Mouse (Mus musculus) limb, embryonic 15.5 days (tissue): ENCODE results near the gene Fpr3. TPM values are rescaled to one million over a fixed set of nuclear protein-coding genes. Genes with fewer than 3 reads are reported as not detected.

ENCODE experiments used
- polyA plus RNA-seq: library from polyadenylated mRNA; unstranded; fragments of >200 nt; fragmentation: Nextera tagmentation; extraction: Ambion mirVana; gene quantifications from 2 replicates; pipeline ENCODE4 v1.2.1, GENCODE M21; 2015

Fpr3 gene
- polyA plus RNA-seq, 1 experiment from 2014 or later: not detected

Other genes starting within 250 kb of the Fpr3 start
- not detected in 2 replicates for gene Vmn2r90, start 184.1 kb upstream of the Fpr3 start, polyA plus RNA-seq
- 25.3 and 36.6 TPM in 2 replicates for gene Spaca6, start 60.7 kb upstream of the Fpr3 start, polyA plus RNA-seq
- gene Has1, start 32.6 kb upstream of the Fpr3 start, polyA plus RNA-seq: 1.6 and 2.0 TPM in 2 replicates
- 0.33 and 0.91 TPM in 2 replicates for gene Fpr1, start 3.9 kb upstream of the Fpr3 start, polyA plus RNA-seq
- 0.38 and 0.52 TPM in 2 replicates for gene Fpr2, start within 50 bp of the Fpr3 start, polyA plus RNA-seq
- not detected in 2 replicates for gene Fpr-rs4, start 133.9 kb downstream of the Fpr3 start, polyA plus RNA-seq
- not detected in 2 replicates for gene Vmn2r124, start 161.6 kb downstream of the Fpr3 start, polyA plus RNA-seq
- not detected in 2 replicates for gene Vmn2r91, start 197.2 kb downstream of the Fpr3 start, polyA plus RNA-seq